Mouse (Mus musculus) heart, adult 2 months (tissue): Measurements from ENCODE around the gene Chodl. TPM values are rescaled to one million over a fixed set of nuclear protein-coding genes. Genes with fewer than 3 reads are reported as not detected.

Experiments used
- DNase-seq, 2 experiments: peaks; one replicate each; pipeline ENCODE4 v3.0.0; 2021
- H3K27ac ChIP-seq: fragments of 200-600 bp; 2 replicates; pipeline ENCODE4 v1.8.1; 2022
- H3K27me3 ChIP-seq: fragments of 200-500 bp; 2 replicates; pipeline ENCODE4 v1.6.1; 2012; ENCODE audit warnings: mild to moderate bottlenecking, low read length, inconsistent platforms, mixed read lengths; ENCODE audit not compliant: control insufficient read depth, insufficient read depth
- H3K36me3 ChIP-seq: fragments of 200-500 bp; 2 replicates; pipeline ENCODE4 v1.6.1; 2012; ENCODE audit warnings: low read length, inconsistent platforms; ENCODE audit not compliant: control insufficient read depth, insufficient read depth
- H3K4me1 ChIP-seq: fragments of 200-500 bp; 2 replicates; pipeline ENCODE4 v1.6.1; 2011; ENCODE audit warnings: low read length; ENCODE audit not compliant: control insufficient read depth, insufficient read depth
- H3K4me3 ChIP-seq: fragments of 200-600 bp; 2 replicates; pipeline ENCODE4 v1.8.1; 2022
- H3K79me2 ChIP-seq: fragments of 200-500 bp; replicated peaks from 2 replicates; pipeline ENCODE4 v1.6.1; 2012; ENCODE audit warnings: mild to moderate bottlenecking, inconsistent platforms, low read length, moderate library complexity, mixed read lengths; ENCODE audit not compliant: control insufficient read depth, insufficient read depth
- H3K9ac ChIP-seq: fragments of 200-500 bp; 2 replicates; pipeline ENCODE4 v1.6.1; 2012; ENCODE audit warnings: low read depth, mild to moderate bottlenecking, control low read depth, inconsistent platforms, low read length, mixed read lengths
- CTCF ChIP-seq: fragments of 200-600 bp; IDR thresholded peaks from 2 replicates; pipeline ENCODE4 v1.8.1; 2022; ENCODE audit warnings: antibody characterized with exemption, mild to moderate bottlenecking, moderate library complexity
- EP300 ChIP-seq: fragments of 200-500 bp; IDR thresholded peaks from 2 replicates; pipeline ENCODE4 v1.6.1; 2011; ENCODE audit warnings: low read depth, low read length, control low read depth; ENCODE audit not compliant: insufficient read depth
- POLR2A ChIP-seq: fragments of 200-500 bp; IDR thresholded peaks from 2 replicates; pipeline ENCODE4 v1.6.1; 2011; ENCODE audit warnings: mild to moderate bottlenecking, low read depth, low read length, control low read depth; ENCODE audit not compliant: insufficient read depth
- WGBS: fragments of 180-500 bp; shearing (Covaris S2); methylation state at CpG from one replicate; pipeline ENCODE4 v1.1.7; 2018; 5-methylcytosine and 5-hydroxymethylcytosine counted together
- intact Hi-C: fragments of 180-260 bp; cut with DNase I; formaldehyde crosslinking; loops from one replicate; pipeline ENCODE4 v1.15.1; 2025
- long read RNA-seq: library from polyadenylated mRNA; stranded (forward); transcript quantifications from one replicate; pipeline ENCODE4 v2.0.0, GENCODE M21; 2021
- polyA plus RNA-seq: library from polyadenylated mRNA; depleted of rRNA; stranded (reverse); fragments of >200 nt; gene quantifications from 2 replicates; pipeline ENCODE4 v1.2.3, GENCODE M21; 2012; rRNA removed
- total RNA-seq, 2 experiments: library from RNA; stranded (reverse); gene quantifications; 2 replicates each; pipeline ENCODE4 v1.2.3; 2021

Gene Chodl
- under 1 TPM in 1 of 2 experiments, not detected in 1; 0.16 TPM for total RNA-seq
- 0.12 and 0.18 TPM in 2 replicates for polyA plus RNA-seq
- long read RNA-seq: 0 reads

GRCm38 (mm10) chr16:78930382-78931286 lies at the start of gene Chodl:
Chodl (plus strand) TSS chr16:78930948.
- H3K4me1 ChIP-seq: no peaks in the 10 kb centered on the region
- DNase-seq: no peak
- no peak within 1 kb of the TSS for H3K9ac ChIP-seq
- TF ChIP-seq POLR2A (no peak), EP300 (no peak), CTCF (no peak)
- H3K36me3 ChIP-seq: no peaks in the 10 kb centered on the region
- intact Hi-C loops: no loop called here
- no peak within 1 kb of the TSS for H3K27ac ChIP-seq
- no peaks in the 10 kb centered on the region for H3K27me3 ChIP-seq
- no peaks in the 10 kb centered on the region for H3K79me2 ChIP-seq
- no peak within 1 kb of the TSS for H3K4me3 ChIP-seq
- 13% methylated on average over 19 of the region's 19 CpGs for WGBS

GRCm38 (mm10) chr16:78922644-78923043 lies 8.1 kb upstream of the Chodl start:
- Histone ChIP-seq H3K4me1 (no peaks in the 10 kb centered on the region), H3K9ac (no peak overlapping the region), H3K36me3 (no peaks in the 10 kb centered on the region), H3K79me2 (no peaks in the 10 kb centered on the region), H3K4me3 (no peak overlapping the region), H3K27ac (no peak overlapping the region), H3K27me3 (no peaks in the 10 kb centered on the region)
- TF ChIP-seq CTCF (no peak), EP300 (no peak)
- intact Hi-C loops: no loop called here
- no peak for DNase-seq
- WGBS: 71% methylated on average over 5 of the region's 5 CpGs

GRCm38 (mm10) chr16:78931287-78932025 lies 708 bp downstream of the Chodl start:
- no peak overlapping the region for H3K9ac ChIP-seq
- no peak for TF ChIP-seq EP300
- no peak for TF ChIP-seq CTCF
- TF ChIP-seq POLR2A: no peak
- intact Hi-C loops: no loop called here

GRCm38 (mm10) chr16:78934298-78934697 lies 3.5 kb downstream of the Chodl start:
- WGBS: 82% methylated on average over 2 of the region's 2 CpGs
- H3K4me3 ChIP-seq: no peak overlapping the region
- TF ChIP-seq CTCF (no peak), POLR2A (no peak), EP300 (no peak)
- no peaks in the 10 kb centered on the region for H3K27me3 ChIP-seq
- no peaks in the 10 kb centered on the region for H3K4me1 ChIP-seq
- no peak overlapping the region for H3K27ac ChIP-seq
- H3K9ac ChIP-seq: no peak overlapping the region
- H3K36me3 ChIP-seq: no peaks in the 10 kb centered on the region
- no peak for DNase-seq
- no peaks in the 10 kb centered on the region for H3K79me2 ChIP-seq
- intact Hi-C loops: no loop called here

More at GRCm38 (mm10) chr16:78931287-78932025, 708 bp downstream of the Chodl start:
- no peaks in the 10 kb centered on the region for H3K79me2 ChIP-seq
- no peaks in the 10 kb centered on the region for H3K36me3 ChIP-seq
- 11% methylated on average over 16 of the region's 16 CpGs for WGBS
- no peak overlapping the region for H3K4me3 ChIP-seq
- no peak overlapping the region for H3K27ac ChIP-seq
- H3K4me1 ChIP-seq: no peaks in the 10 kb centered on the region
- H3K27me3 ChIP-seq: no peaks in the 10 kb centered on the region
- DNase-seq: no peak

- Histone ChIP-seq H3K4me3 (no peak overlapping the region), H3K4me1 (no peaks in the 10 kb centered on the region), H3K27me3 (no peaks in the 10 kb centered on the region), H3K79me2 (no peaks in the 10 kb centered on the region), H3K9ac (no peak overlapping the region), H3K36me3 (no peaks in the 10 kb centered on the region), H3K27ac (no peak overlapping the region)
- DNase-seq: peak in 1 of 2 experiments; percentile 9
- WGBS: 54% methylated on average over 8 of the region's 8 CpGs
- intact Hi-C loops: no loop called here
- no peak for TF ChIP-seq POLR2A
- no peak for TF ChIP-seq EP300
- TF ChIP-seq CTCF: no peak
These were observed 7.0 kb downstream of the Chodl start for GRCm38 (mm10) chr16:78937755-78938154.
